Mouse (Mus musculus) lung, adult 2 months (tissue): ENCODE measurements around the gene Gpc4. TPM values are rescaled to one million over a fixed set of nuclear protein-coding genes. Genes with fewer than 3 reads are reported as not detected.

Experiments used
- DNase-seq: peaks from one replicate; pipeline ENCODE4 v3.0.0; 2022
- H3K4me1 ChIP-seq: fragments of 200-500 bp; 2 replicates; pipeline ENCODE4 v1.6.1; 2011; ENCODE audit warnings: low read length; ENCODE audit not compliant: control insufficient read depth, insufficient read depth
- H3K4me3 ChIP-seq: fragments of 200-500 bp; replicated peaks from 2 replicates; pipeline ENCODE3; 2011; ENCODE audit warnings: low read depth, mild to moderate bottlenecking, control low read depth, low read length; ENCODE audit errors: extremely low read depth
- CTCF ChIP-seq: fragments of 200-500 bp; IDR thresholded peaks from 2 replicates; pipeline ENCODE4 v1.5.1; 2011; ENCODE audit warnings: mild to moderate bottlenecking, low read length, control low read depth; ENCODE audit not compliant: insufficient read depth
- POLR2A ChIP-seq: fragments of 200-500 bp; IDR thresholded peaks from 2 replicates; pipeline ENCODE4 v1.6.1; 2011; ENCODE audit warnings: low read depth, mild to moderate bottlenecking, control low read depth, low read length, borderline replicate concordance; ENCODE audit errors: extremely low read depth
- WGBS: fragments of 180-500 bp; shearing (Covaris S2); methylation state at CpG from one replicate; pipeline ENCODE4 v1.1.7; 2018; 5-methylcytosine and 5-hydroxymethylcytosine counted together
- polyA plus RNA-seq: library from polyadenylated mRNA; depleted of rRNA; stranded (reverse); fragments of >200 nt; gene quantifications from 2 replicates; pipeline ENCODE4 v1.2.3, GENCODE M21; 2012; rRNA removed

Gpc4 gene
- polyA plus RNA-seq: 12.5 and 15.2 TPM in 2 replicates

DNA sequence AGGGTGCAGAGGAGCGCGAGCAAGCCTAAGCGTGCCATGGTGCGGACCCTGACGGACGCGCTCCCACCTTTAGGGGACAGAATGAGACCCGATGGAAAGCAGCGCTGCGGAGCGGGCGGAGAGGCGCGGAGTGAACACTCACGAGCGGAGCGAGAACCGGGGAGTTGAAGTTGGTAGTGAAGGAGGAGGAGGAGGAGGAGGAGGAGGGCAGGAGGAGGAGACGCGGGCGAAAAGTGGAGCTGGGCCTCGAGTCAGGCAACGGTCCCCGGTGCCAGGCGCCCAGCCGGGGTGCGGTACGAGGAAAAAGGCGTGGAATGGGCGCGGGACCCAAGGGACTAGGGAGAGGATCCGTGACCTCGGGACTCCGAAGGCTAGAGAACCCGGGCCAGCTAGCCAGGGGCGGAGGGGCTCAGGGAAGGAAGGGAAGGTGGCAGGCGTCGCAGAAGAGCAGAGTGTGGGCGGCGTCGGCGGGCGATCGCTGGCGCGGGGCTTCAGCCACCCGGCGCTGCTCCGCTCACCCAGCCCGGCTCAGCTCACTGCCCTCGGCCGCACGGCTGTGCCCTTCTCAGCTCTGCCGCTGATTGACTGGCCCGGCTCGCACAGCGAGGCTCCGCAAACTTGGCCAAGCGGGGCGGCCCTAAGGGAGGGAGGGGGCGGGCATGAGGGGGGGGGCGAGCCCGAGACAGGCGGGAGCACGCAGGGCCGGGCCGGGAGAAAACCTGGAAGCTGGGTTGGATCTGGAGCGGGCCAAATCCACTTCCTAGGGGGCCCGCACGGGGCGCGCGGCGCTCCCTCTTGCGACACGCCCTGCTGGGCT, at the start of gene Gpc4:
Gene Gpc4 (minus strand): TSS at position 515 of the 817 bp plus-strand sequence.
- TF ChIP-seq CTCF (no peak), POLR2A (peak; percentile 65; the same call in 1 of the 2 replicates)
- Histone ChIP-seq H3K4me3 (peak within 1 kb of the TSS; percentile 56), H3K4me1 (no peaks in the 10 kb centered on the region)
- peak; percentile 61 for DNase-seq
- 34% methylated on average over 59 of the region's 76 CpGs for WGBS

DNA sequence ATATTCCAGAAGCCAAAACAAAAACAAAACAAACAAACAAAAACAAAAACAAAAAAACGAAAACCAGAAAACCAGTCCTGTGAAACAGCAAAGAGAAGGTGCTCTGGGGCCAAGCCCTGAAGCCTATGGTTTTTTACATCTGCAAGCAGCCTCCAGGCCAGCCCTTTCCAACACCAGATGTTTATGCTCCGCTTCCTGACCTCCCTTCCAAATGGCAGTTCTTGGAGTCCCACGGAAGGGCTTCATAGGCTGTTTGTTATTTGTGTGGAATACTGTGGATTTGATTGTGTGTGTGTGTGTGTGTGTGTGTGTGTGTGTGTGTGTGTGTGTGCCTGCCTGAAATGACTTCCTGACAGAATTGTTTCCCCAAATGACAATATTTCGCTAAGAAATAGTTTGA, 47.8 kb upstream of the Gpc4 start:
- WGBS: 51% methylated on average over 4 of the region's 4 CpGs
- TF ChIP-seq CTCF: no peak
- TF ChIP-seq POLR2A: no peak
- DNase-seq: no peak
- H3K4me1 ChIP-seq: no peaks in the 10 kb centered on the region; the same call in 1 of the 2 replicates
- no peak overlapping the region for H3K4me3 ChIP-seq

DNA sequence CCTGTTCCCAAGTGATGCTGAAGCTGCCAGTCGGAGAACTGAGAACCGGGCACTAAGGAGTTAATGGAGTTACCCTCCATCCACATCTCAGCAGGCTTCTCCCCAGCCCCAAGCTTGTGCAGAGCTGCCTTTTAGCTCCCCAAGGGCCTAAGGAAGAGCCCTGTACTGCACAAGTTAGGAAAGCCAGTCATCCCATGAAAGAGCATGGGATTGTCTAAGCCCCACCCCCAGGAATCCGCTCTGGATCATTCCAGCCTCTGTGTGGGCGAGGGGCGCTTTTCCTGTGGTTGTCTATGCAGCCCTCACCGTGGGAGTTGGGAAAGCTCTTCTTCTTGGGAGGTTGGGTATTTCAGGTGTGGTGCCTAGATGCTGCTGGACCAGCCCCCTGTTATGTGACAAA, 34.8 kb upstream of the Gpc4 start:
- Histone ChIP-seq H3K4me3 (no peak overlapping the region), H3K4me1 (no peaks in the 10 kb centered on the region)
- no peak for DNase-seq
- no peak for TF ChIP-seq POLR2A
- TF ChIP-seq CTCF: no peak
- 40% methylated on average over 6 of the region's 6 CpGs for WGBS

DNA sequence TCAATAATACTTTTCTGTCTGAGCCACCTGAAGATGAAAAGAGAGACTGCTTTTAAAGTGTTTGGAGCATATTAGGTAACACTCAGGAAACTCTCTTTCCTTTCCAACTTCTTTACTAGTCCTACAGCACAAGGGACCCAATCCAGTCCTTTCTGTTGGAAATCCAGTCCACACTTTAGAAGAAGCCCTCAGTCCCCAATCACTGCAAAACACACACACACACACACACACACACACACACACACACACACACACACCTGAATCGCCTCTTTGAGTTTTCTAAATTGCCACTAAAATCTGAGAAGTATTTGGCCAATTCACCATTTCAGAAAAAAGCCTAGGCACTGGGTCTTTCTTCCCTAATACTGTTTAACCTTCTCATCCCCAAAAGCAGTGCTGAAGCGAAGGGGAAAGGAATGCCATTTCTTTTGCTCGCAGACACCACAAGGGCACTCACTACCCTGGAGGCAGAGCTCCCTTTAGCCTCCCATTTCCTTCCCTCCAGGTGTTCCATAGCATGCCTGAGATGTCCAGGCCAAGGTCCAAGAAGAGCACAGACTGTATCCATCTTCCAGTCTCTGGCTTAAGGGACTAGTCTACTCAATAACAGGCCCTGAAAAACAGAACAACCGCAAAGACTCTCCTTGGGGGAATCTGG, 28.4 kb upstream of the Gpc4 start:
- WGBS: 47% methylated on average over 4 of the region's 4 CpGs
- no peak overlapping the region for H3K4me3 ChIP-seq
- no peaks in the 10 kb centered on the region for H3K4me1 ChIP-seq
- no peak for TF ChIP-seq CTCF
- no peak for TF ChIP-seq POLR2A
- no peak for DNase-seq

DNA sequence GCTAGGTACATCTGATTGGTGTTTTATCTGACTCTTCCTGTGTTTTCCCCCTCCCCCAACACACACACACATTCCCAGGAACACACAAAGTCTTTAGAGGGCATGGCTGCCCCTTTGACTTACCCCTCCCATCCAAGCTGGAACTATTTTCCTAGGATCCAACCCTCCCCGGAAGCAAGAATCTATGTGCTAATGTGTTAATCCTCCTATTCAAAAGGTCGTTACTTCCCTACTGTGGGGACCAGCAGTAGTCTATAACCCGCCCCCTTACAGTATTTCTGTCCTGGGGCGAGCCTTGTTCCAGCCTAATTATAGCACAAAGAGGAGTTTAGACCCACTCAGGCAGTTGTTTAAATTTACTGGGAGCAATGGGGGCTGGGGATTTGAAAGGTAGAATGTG, 24.0 kb upstream of the Gpc4 start:
- DNase-seq: no peak
- WGBS: 49% methylated on average over 4 of the region's 4 CpGs
- Histone ChIP-seq H3K4me1 (no peaks in the 10 kb centered on the region), H3K4me3 (no peak overlapping the region)
- TF ChIP-seq POLR2A (no peak), CTCF (no peak)

DNA sequence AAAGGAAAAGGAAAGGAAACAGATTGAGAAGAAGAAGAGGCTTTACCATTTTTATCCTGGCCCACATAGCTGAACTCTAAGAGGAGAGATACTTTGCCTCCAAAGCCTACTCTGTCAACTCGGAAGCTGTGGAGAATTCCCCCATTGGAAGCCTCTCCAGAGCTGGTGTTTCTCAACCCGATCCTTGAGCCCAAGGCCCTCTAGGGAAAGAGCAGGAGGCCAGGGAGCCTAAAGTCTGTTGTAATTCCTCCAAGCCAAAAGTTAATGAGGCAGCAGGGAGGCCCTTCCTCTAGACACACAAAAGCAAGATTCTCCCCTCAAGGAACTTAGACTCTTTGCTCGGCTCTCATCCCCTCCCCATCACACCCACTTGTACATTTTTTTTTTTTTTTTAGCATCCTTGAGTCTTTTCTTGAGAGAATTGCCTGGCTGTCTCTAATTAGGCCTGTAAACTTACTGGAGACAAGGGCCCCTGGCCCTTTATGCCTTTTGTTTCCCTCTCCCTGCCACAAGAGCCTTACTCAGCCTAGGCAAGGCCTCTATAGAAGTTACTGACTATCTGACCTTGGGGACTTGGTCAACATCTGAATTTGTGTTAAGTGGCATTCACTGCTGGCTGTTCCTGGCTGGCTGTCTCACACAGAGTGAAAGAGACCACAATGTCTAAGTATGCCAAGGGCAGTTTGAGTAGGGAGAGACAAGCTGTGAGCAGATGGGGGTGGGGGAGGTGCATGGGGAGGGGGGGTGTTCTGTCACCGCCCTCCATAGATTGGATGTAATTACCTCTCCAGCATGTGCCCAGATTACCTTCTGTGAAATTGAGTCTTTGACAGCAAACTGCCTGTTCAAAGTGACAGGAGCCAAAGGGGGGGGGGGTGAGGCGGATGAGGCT, 18.7 kb upstream of the Gpc4 start:
- no peak for DNase-seq
- WGBS: 59% methylated on average over 5 of the region's 5 CpGs
- Histone ChIP-seq H3K4me3 (no peak overlapping the region), H3K4me1 (no peaks in the 10 kb centered on the region)
- TF ChIP-seq CTCF (no peak), POLR2A (no peak)

DNA sequence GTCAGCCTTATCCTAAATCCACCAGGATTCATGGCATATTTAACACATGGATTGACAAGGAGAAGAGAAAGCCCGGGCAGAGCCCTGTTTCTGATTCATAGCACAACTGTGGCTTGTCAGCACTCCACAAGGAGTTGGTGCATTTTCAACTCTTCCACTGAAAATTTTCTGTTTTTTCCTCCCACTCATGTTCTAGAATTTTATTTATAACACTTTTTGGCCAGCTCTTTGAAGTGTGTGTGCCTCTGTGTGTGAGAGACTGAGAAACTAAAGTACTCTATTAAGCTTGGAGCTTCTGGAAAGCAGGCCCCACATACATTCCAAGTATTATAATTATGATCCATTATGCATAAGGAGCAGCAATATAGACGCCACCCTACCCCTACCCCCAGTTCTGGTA, 16.3 kb upstream of the Gpc4 start:
- 65% methylated on average over 2 of the region's 2 CpGs for WGBS
- no peak for DNase-seq
- TF ChIP-seq CTCF (no peak), POLR2A (no peak)

DNA sequence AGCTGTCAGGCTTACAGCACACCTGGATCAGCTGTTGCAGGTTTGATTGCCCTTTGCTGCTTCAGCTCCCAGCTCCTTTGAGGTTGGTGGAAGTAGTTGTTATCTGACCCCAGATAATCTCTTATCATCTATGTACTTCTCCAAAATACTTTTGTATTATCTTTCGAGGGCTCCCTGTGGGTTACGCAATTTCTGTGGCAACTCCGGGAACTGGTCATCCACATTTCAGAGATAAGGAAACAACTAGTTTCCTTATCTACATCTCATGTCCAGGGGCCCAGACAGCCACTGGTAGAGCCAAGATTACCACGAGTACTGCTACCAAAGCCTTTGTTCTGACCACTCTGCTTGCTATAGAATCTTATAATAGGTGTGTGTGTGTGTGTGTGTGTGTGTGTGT, 12.0 kb upstream of the Gpc4 start:
- TF ChIP-seq CTCF (no peak), POLR2A (no peak)
- DNase-seq: no peak
- Histone ChIP-seq H3K4me3 (no peak overlapping the region), H3K4me1 (no peaks in the 10 kb centered on the region)
- 49% methylated on average over 4 of the region's 4 CpGs for WGBS

More for the DNA sequence above, 16.3 kb upstream of the Gpc4 start:
- H3K4me1 ChIP-seq: no peaks in the 10 kb centered on the region
- no peak overlapping the region for H3K4me3 ChIP-seq

DNA sequence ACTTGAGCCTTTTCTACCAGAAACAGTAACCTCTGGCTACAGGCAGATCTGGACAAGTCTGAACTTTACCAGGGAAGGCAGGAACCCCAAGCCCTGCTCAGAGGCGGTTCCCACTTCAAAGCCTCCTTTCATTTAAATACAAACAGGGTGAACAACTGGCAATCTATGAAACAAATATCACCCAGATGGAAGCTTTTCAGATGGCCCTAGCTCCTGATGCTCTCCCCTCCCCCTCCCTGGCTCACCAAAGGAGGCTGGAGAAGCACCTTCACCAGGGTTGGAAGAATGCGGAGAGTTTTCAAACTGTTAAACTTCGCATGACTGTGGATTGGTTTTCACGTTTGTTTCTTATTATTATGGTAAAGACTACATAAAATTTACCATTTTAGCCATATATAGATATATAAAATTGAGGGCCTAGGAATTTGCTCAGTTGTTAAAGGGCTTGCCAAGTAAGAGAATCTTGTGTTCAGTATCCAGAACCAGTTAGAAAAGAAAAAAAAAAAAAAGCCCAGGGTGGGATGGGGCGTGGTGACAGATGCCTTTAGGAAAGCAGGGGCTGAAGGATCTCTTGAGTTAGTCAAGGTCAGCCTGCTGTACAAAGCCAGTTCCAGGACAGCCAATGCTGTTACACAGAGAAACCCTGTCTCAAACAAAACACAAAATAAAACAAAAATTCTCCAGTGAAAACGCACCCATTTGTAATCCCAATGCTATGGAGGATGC, 2.6 kb upstream of the Gpc4 start:
- 67% methylated on average over 6 of the region's 6 CpGs for WGBS
- no peak for DNase-seq
- no peak for TF ChIP-seq CTCF
- no peak for TF ChIP-seq POLR2A
- no peaks in the 10 kb centered on the region for H3K4me1 ChIP-seq
- no peak overlapping the region for H3K4me3 ChIP-seq

DNA sequence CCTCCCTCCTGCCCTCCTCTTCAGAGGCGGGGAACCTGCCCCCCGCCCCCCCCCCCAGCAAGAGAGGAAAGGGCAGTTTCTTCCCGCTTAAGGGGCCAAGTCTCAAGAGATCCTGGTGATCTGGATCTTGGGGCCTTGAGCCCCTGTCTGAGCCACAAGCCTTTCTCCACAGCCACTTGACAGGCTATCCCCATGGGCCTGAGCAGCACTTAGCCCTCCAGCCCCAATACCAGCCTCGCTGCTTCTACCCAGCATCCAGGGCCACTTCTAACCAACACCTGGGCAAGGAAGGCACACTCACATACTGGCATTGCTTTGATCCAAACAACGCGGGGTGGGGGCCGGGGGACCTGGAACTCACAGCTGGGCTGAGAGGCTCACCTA, 495 bp upstream of the Gpc4 start:
- Histone ChIP-seq H3K4me1 (no peaks in the 10 kb centered on the region), H3K4me3 (no peak overlapping the region)
- TF ChIP-seq CTCF (no peak), POLR2A (no peak)
- no peak for DNase-seq
- WGBS: 46% methylated on average over 5 of the region's 7 CpGs
